In the genomic region with DNA sequence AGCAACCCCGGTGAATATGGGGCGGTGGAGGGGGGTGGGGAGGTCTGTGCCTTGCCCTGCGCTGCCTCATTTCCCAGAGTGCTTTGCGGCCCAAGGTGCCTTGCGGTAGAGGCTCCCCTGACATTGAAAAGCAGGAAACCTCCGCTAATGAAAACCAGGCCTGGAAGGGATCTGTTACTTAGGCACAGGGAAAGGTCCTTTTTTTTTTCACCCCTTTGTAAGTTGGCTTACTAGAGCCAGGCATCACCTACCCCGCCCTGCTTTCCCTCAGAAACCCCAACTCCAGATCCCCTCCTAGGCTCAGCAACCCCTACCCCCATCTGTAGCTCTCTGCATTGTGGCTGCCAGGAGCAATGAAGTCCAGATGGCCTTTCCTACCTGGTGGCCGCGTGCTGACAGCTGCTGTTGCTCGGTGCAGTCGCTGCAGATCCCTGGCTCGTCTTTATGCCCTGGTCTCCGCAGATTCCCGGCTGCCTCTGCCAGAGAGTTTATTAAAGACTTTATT, we compare ENCODE assay signal across 11 mouse cellular contexts.
DNase-seq lines count a peak whose midpoint lies in the region; ATAC-seq lines count a peak whose summit lies in the region.
"Had no signal": no experiment of that assay in that cellular context is flagged by ENCODE, and none has a peak within 500 bp of the region (broad histone marks: within the 10 kb centered on the region; RNA-seq: fewer than 3 reads in every experiment).

No protein-coding gene starts in this region.

- ATAC-seq in cerebellum, adult (ENCODE audit: insufficient number of reproducible peaks, low FRiP score, low TSS enrichment) = no peak
- no peak for ATAC-seq in hindbrain, embryonic 15.5 days (ENCODE audit: low FRiP score, low read depth)

- peaks cover 57% of the 10 kb centered on the region for H3K4me1 ChIP-seq in hindbrain, embryonic 15.5 days (replicated peaks)

- H3K27ac ChIP-seq in hindbrain, embryonic 15.5 days (replicated peaks) = peak overlapping the region; percentile 46
- H3K27ac ChIP-seq: macrophage had no signal

- no peaks in the 10 kb centered on the region for H3K36me3 ChIP-seq in hindbrain, embryonic 15.5 days

- no peak overlapping the region for H3K9ac ChIP-seq in hindbrain, embryonic 15.5 days

- H3K27me3 ChIP-seq in hindbrain, embryonic 15.5 days = no peaks in the 10 kb centered on the region

- no peak overlapping the region for H3K4me3 ChIP-seq in hindbrain, embryonic 15.5 days
- H3K4me3 ChIP-seq: erythroblast, embryonic 14.5 days had no signal

- no peaks in the 10 kb centered on the region for H3K9me3 ChIP-seq in hindbrain, embryonic 15.5 days

- peak; percentile 33 to 45 for DNase-seq in cerebellum, adult 18-20 months
- DNase-seq in embryo, embryonic 11 days = peak; percentile 89
- DNase-seq in neural tube, embryonic 10.5 days (ENCODE audit: extremely low spot score, low spot score) = peak; percentile 46
- no peak for DNase-seq in frontal cortex, postnatal 25 days (ENCODE audit: low spot score in 2 of 2)
- no peak for DNase-seq in thymus, postnatal 36 days
- DNase-seq in lung, postnatal 10 days = no peak
- DNase-seq: right cerebral cortex, postnatal 4 days had no signal

- no peak overlapping the region for H3K4me2 ChIP-seq in hindbrain, embryonic 15.5 days

- 27% methylated on average over 14 of the region's 14 CpGs for WGBS in hindbrain, embryonic 15.5 days

Comparison
In these comparisons a context has a peak if more than half of its experiments do, and no peak if none do; other contexts are left out.
1. DNase-seq: peak in cerebellum, adult 18-20 months (2 of 2), embryo, embryonic 11 days (single experiment) and neural tube, embryonic 10.5 days (single experiment); none in frontal cortex, postnatal 25 days (0 of 2), thymus, postnatal 36 days (0 of 2) and lung, postnatal 10 days (single experiment).